Mouse (Mus musculus) liver, embryonic 12.5 days (tissue): ENCODE results near the gene Boll. TPM values are rescaled to one million over a fixed set of nuclear protein-coding genes. Genes with fewer than 3 reads are reported as not detected.

Experiments
- ATAC-seq: fragments of 200-750 bp; cut with Nextera tagmentation; 2 replicates; pipeline ENCODE4 v1.8.0; 2017; ENCODE audit warnings: moderate number of reproducible peaks, mild to moderate bottlenecking, moderate library complexity
- H3K27ac ChIP-seq: fragments of 300-500 bp; sonication (generic); 2 replicates; pipeline ENCODE4 v1.5.1; 2016; ENCODE audit warnings: mild to moderate bottlenecking
- H3K27me3 ChIP-seq: fragments of 300-500 bp; sonication (generic); replicated peaks from 2 replicates; pipeline ENCODE4 v1.6.1; 2016; ENCODE audit warnings: mild to moderate bottlenecking, moderate library complexity
- H3K36me3 ChIP-seq: fragments of 300-500 bp; sonication (generic); 2 replicates; pipeline ENCODE4 v1.6.1; 2016; ENCODE audit warnings: mild to moderate bottlenecking, moderate library complexity
- H3K4me1 ChIP-seq: fragments of 300-500 bp; sonication (generic); 2 replicates; pipeline ENCODE4 v1.6.1; 2016
- H3K4me2 ChIP-seq: fragments of 300-500 bp; sonication (generic); 2 replicates; pipeline ENCODE4 v1.6.1; 2016; ENCODE audit warnings: mild to moderate bottlenecking, moderate library complexity
- H3K4me3 ChIP-seq: fragments of 300-500 bp; sonication (generic); 2 replicates; pipeline ENCODE4 v1.5.1; 2016; ENCODE audit warnings: mild to moderate bottlenecking, moderate library complexity
- H3K9ac ChIP-seq: fragments of 300-500 bp; sonication (generic); 2 replicates; pipeline ENCODE4 v1.6.1; 2016; ENCODE audit warnings: mild to moderate bottlenecking, moderate library complexity
- H3K9me3 ChIP-seq: fragments of 300-500 bp; sonication (generic); replicated peaks from 2 replicates; pipeline ENCODE4 v1.6.1; 2016; ENCODE audit warnings: mild to moderate bottlenecking, moderate library complexity
- WGBS: fragments of 180-500 bp; shearing (Covaris S2); methylation state at CpG from one replicate; pipeline ENCODE4 v1.1.7; 2016; ENCODE audit not compliant: insufficient replicate concordance; 5-methylcytosine and 5-hydroxymethylcytosine counted together
- polyA plus RNA-seq: library from polyadenylated mRNA; unstranded; fragments of >200 nt; fragmentation: Nextera tagmentation; extraction: Ambion mirVana; gene quantifications from 2 replicates; pipeline ENCODE4 v1.2.1, GENCODE M21; 2016

Boll gene
- polyA plus RNA-seq, 1 experiment from 2014 or later = 0.37 TPM

DNA sequence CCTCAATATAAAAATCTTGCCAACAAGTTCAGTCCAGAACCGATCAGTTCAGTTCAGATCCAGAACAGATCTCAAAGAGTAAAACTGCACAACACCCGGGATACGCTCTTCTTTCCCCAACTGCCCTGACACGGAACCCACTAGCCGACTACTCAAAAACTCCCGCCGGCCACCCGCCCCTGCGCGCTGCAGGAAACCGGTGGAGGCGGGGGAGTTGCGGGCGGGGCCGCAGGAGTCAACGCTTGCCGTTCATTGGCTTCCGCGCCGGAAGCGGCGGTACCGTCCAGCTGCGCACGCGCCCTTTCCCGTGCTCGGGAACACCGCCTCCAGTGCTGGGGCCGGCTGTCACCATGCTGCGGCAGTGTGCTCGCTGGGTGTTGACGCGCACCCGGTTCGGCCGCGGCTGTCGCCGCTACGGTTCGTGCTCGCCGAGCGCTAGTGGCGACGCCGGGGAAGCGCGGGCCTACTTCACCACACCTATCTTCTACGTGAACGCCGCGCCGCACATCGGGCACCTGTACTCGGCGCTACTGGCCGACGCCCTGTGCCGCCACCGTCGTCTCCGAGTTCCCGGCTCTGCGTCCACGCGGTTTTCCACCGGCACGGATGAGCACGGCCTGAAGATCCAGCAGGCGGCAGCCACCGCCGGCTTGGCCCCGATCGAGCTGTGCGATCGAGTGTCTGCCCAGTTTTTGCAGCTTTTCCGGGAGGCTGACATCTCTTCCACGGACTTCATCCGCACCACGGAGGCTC, 126.2 kb downstream of the Boll start, which contains the start of gene Mars2:
Gene Mars2 (plus strand): TSS at position 288 of the 753 bp plus-strand sequence.
- 0 out of 2 replicates have a peak, but pooled peaks cover 3% of the 10 kb centered on the region for H3K27me3 ChIP-seq
- H3K36me3 ChIP-seq = peaks cover 8% of the 10 kb centered on the region
- H3K27ac ChIP-seq = peak within 1 kb of the TSS; percentile 89
- peak; percentile 97 for ATAC-seq
- H3K4me1 ChIP-seq = peaks cover 43% of the 10 kb centered on the region
- peak within 1 kb of the TSS; percentile 74 for H3K4me3 ChIP-seq
- no peaks in the 10 kb centered on the region for H3K9me3 ChIP-seq
- under 1% methylated on average over 82 of the region's 82 CpGs for WGBS
- peak within 1 kb of the TSS; percentile 92 for H3K4me2 ChIP-seq
- H3K9ac ChIP-seq = peak within 1 kb of the TSS; percentile 85

- WGBS = 26% methylated on average over 5 of the region's 5 CpGs
- Histone ChIP-seq H3K9ac (peak overlapping the region; percentile 85), H3K4me1 (peaks cover 39% of the 10 kb centered on the region), H3K27ac (peak overlapping the region; percentile 89), H3K27me3 (0 out of 2 replicates have a peak, but pooled peaks cover 3% of the 10 kb centered on the region), H3K36me3 (peaks cover 4% of the 10 kb centered on the region), H3K4me3 (peak overlapping the region; percentile 74), H3K4me2 (peak overlapping the region; percentile 92), H3K9me3 (no peaks in the 10 kb centered on the region)
- no peak for ATAC-seq
Observed at GRCm38 (mm10) chr1:55236487-55236886, 126.8 kb downstream of the Boll start.

DNA sequence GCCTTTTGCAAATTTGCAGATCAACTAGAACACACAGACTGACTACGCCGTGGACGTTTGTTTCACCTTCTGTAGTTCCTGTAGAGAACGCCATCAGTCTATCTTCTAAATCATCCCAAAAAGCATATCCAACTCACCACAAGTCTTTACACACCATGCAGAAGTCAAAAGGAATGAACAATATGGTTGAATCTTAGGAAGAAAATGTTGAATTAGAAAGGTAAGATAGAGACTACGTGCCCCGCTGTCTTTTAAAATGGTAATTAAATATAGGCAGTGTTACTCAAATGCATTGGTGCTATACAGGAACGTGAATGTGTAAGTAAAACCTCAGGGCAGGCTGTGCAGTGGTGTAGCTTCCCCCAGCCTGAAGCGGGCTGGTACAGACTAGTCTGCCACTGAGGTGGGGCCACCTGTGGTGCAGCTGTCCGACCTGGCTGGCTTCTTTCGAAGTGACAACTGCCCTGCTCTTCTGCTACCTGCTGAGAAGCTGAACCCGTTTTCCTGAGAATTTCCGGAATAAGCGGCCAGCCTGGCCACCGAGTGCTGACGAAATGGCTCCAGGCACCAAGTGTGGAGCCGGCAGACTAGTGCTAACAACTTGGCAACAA, 128.3 kb downstream of the Boll start:
- ATAC-seq = no peak
- 54% methylated on average over 16 of the region's 16 CpGs for WGBS
- Histone ChIP-seq H3K9ac (no peak overlapping the region), H3K9me3 (no peaks in the 10 kb centered on the region), H3K27me3 (0 out of 2 replicates have a peak, but pooled peaks cover 3% of the 10 kb centered on the region), H3K27ac (no peak overlapping the region), H3K4me3 (no peak overlapping the region), H3K4me1 (peaks cover 25% of the 10 kb centered on the region), H3K36me3 (peaks cover 2% of the 10 kb centered on the region; the same call in 1 of the 2 replicates), H3K4me2 (no peak overlapping the region)

DNA sequence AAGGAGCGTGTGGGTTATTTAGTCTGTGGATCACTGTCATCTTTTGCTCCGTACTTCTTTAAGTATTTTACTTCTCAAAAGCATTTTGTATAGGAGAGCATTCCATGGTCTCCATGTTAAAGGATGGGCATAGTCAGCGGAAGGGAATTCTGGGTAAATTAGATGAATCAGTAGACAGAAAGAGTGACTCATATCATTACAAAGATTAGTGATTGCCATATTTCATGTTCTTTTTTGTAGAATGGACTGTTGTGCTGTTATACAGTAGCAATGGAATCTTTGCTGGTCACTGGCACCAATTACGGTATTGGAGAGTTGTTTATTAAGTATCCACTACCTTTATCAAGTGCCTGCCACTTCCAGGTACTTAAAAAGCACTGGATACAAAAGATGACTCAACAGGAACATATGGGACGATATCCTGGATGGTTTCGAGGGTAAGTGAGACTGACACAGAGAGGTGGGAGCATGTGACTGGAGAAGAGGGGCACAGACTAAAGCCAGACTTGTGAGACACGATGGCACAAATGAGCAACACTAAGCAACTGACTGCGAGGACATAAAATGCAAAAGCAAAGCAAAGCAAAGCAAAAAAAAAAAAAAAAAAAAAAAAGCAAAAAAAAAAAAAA, 134.9 kb downstream of the Boll start:
- no peak overlapping the region for H3K4me2 ChIP-seq
- no peaks in the 10 kb centered on the region for H3K9me3 ChIP-seq
- no peaks in the 10 kb centered on the region for H3K4me1 ChIP-seq
- ATAC-seq = no peak
- H3K27ac ChIP-seq = no peak overlapping the region
- 66% methylated on average over 8 of the region's 8 CpGs for WGBS
- peaks cover 47% of the 10 kb centered on the region for H3K27me3 ChIP-seq
- H3K9ac ChIP-seq = no peak overlapping the region
- H3K36me3 ChIP-seq = no peaks in the 10 kb centered on the region
- H3K4me3 ChIP-seq = no peak overlapping the region

DNA sequence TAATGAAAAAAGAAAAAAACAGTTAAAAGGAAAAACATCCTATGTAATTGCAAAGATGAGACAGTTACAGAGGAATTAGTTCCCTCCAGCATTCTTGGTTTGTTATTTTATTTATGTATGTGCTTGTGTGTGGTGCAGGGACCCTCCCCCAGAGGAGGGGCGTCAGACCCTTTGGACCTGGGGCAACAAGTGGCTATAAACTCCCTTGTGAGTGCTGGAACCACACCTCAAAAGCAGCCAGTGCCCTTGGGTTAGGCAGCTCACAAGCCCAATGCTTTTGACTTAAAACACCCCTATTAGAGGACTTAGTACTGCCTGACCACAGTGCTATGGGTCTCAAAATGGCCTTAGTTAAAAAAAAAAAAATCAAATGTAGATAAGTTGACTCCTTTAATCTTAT, 135.9 kb downstream of the Boll start:
- WGBS = 38% methylated on average over 1 of the region's 1 CpGs

DNA sequence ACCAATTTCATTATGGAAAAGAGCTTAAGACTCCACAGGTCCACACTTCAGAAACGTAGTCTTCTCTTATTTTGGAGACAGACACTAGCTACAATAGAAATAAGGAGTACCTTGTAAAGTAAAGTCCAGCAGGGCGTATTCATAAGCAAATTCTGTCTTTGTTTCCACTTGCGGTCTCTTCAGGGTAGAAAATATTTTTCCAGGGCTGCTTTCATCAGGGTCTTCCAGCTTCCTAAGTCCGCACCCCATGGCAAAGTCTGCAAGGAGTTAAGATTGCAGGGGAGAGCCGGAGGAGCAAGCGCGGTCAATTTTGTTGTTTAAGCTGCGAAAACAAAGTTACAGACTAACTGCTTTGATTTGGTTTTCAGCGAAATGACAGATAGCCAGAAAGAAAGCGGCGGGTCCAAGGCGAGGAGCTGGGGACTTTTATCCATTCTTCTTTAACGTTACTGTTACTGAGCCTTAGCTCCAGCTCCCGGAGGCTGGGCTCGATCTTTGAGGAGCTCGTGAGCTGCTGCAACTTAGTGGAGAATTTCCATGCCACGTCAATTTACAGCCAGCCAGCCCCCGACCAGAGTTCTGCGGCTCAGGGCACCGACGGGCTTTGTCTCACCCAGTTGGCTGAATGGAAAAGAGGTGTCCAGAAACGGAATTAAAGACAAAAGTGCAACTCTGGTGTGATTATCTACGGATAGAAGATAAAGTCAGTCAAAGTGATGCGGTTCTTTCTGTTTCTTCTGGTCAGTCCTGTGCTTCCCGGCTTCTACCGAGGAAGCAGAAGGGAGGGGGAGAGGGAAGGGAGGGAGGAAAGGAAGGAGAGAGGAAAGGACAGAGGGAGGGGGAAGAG, 137.0 kb downstream of the Boll start, which contains the start of gene Rftn2:
Gene Rftn2 (minus strand): TSS at position 772 of the 847 bp plus-strand sequence.
- WGBS = 6% methylated on average over 26 of the region's 26 CpGs

More for the DNA sequence above, 135.9 kb downstream of the Boll start:
- no peak overlapping the region for H3K4me2 ChIP-seq
- H3K9me3 ChIP-seq = no peaks in the 10 kb centered on the region
- no peak overlapping the region for H3K4me3 ChIP-seq
- H3K27me3 ChIP-seq = peaks cover 53% of the 10 kb centered on the region
- no peaks in the 10 kb centered on the region for H3K4me1 ChIP-seq
- no peaks in the 10 kb centered on the region for H3K36me3 ChIP-seq
- ATAC-seq = no peak
- H3K9ac ChIP-seq = no peak overlapping the region
- no peak overlapping the region for H3K27ac ChIP-seq

DNA sequence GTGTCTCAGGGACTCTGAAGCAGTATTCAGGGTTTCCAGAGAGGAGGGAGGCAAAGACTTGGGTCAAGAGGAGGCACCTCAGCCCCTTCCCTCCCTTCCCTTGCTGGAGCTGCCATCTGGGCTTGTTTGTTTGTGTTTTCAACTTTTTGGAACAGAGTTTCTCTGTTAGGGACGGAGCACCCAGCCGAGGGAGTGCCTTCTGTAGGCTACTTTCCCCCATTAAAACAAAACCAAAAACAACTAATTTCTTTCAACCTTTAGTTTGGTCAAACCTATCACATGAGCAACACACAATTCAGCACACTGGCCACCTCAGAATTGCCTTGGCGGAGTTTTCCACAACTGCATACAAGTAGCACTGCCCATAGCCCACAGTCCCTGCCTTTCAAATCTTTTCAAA, 137.9 kb downstream of the Boll start:
- no peak overlapping the region for H3K27ac ChIP-seq
- no peaks in the 10 kb centered on the region for H3K36me3 ChIP-seq
- no peak for ATAC-seq
- H3K4me1 ChIP-seq = no peaks in the 10 kb centered on the region
- H3K4me2 ChIP-seq = no peak overlapping the region
- WGBS = 64% methylated on average over 3 of the region's 3 CpGs
- no peak overlapping the region for H3K4me3 ChIP-seq
- no peak overlapping the region for H3K9ac ChIP-seq
- peaks cover 53% of the 10 kb centered on the region for H3K27me3 ChIP-seq
- no peaks in the 10 kb centered on the region for H3K9me3 ChIP-seq

More for the DNA sequence above, 137.0 kb downstream of the Boll start, which contains the start of gene Rftn2:
- Histone ChIP-seq H3K27me3 (peaks cover 53% of the 10 kb centered on the region), H3K9me3 (no peaks in the 10 kb centered on the region), H3K4me1 (no peaks in the 10 kb centered on the region), H3K4me3 (peak within 1 kb of the TSS; percentile 41), H3K9ac (no peak within 1 kb of the TSS), H3K27ac (no peak within 1 kb of the TSS), H3K4me2 (peak within 1 kb of the TSS; percentile 51), H3K36me3 (no peaks in the 10 kb centered on the region)
- ATAC-seq = no peak

- H3K4me1 ChIP-seq = no peaks in the 10 kb centered on the region
- H3K9me3 ChIP-seq = no peaks in the 10 kb centered on the region
- ATAC-seq = no peak
- H3K4me3 ChIP-seq = no peak overlapping the region
- no peaks in the 10 kb centered on the region for H3K36me3 ChIP-seq
- H3K27me3 ChIP-seq = peaks cover 53% of the 10 kb centered on the region
- H3K9ac ChIP-seq = no peak overlapping the region
- WGBS = 64% methylated on average over 11 of the region's 11 CpGs
- H3K4me2 ChIP-seq = no peak overlapping the region
- no peak overlapping the region for H3K27ac ChIP-seq
Observed at GRCm38 (mm10) chr1:55224111-55224510, 139.2 kb downstream of the Boll start.

DNA sequence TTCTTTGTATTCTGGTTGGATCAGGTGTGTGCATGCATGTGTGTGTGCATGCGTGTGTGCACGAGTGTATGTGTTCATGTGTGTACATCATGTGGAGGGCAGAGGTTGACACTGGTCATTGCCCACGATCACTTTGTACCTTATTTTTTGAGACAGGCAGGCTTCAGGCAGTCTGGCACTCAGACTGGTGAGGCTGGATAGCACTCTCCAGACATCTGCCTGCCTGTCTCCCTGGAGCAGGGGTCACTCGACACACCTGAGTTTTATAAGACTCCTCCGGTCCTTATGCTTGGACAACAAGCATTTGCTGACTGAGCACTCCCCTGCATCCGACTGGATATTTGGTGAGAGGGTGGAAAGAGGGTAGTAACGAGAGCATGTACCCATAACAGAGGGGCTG, 140.2 kb downstream of the Boll start:
- Histone ChIP-seq H3K4me3 (no peak overlapping the region), H3K9ac (no peak overlapping the region), H3K36me3 (no peaks in the 10 kb centered on the region), H3K27me3 (peaks cover 48% of the 10 kb centered on the region), H3K4me2 (no peak overlapping the region), H3K4me1 (no peaks in the 10 kb centered on the region), H3K27ac (no peak overlapping the region), H3K9me3 (no peaks in the 10 kb centered on the region)
- 72% methylated on average over 7 of the region's 7 CpGs for WGBS
- no peak for ATAC-seq

DNA sequence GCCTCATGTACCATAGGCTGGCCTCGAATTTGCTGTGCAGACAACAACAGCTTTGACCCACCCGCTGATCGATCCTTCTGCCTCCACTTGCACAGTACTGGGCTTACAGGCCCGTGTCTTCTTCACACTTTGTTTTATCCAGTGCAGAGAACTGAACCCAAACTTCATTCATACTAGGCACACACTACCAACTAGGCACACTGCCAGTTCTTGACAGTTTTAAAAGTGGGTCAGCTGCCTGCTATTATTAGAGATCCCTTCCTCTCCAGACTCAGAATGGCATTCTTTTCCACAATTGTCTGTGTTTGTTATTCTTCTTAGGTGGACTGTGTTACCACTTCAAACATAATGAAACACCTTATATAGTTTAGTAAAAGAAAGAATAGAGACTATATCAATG, 141.9 kb downstream of the Boll start:
- 69% methylated on average over 4 of the region's 4 CpGs for WGBS
- Histone ChIP-seq H3K27me3 (peaks cover 34% of the 10 kb centered on the region), H3K4me1 (no peaks in the 10 kb centered on the region), H3K9me3 (no peaks in the 10 kb centered on the region), H3K9ac (no peak overlapping the region), H3K27ac (no peak overlapping the region), H3K36me3 (no peaks in the 10 kb centered on the region), H3K4me2 (no peak overlapping the region), H3K4me3 (no peak overlapping the region)
- no peak for ATAC-seq

DNA sequence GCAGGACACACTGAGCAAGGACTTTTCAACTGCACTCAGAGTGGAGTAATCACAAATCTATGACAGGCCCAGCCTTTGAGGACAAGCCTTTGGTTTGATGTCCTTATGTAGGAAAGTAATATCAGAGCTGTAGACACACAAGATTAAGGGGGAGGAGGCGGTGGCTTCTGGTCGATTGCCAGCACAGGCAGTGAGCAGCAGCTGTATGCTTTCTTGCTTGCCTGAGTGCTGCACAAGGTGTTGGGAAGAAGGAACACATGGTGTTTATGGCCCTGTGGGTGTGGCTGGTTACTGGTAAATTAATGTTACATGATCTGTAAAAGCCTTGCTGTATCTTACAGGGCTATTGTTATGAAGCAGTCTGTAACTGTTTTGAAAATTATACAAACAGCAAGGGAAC, 146.1 kb downstream of the Boll start:
- Histone ChIP-seq H3K27ac (no peak overlapping the region), H3K27me3 (no peaks in the 10 kb centered on the region), H3K9me3 (no peaks in the 10 kb centered on the region), H3K4me1 (no peaks in the 10 kb centered on the region), H3K9ac (no peak overlapping the region), H3K36me3 (no peaks in the 10 kb centered on the region), H3K4me2 (no peak overlapping the region), H3K4me3 (no peak overlapping the region)
- no peak for ATAC-seq
- 60% methylated on average over 2 of the region's 2 CpGs for WGBS
